Mouse (Mus musculus) midbrain, embryonic 13.5 days (tissue): ENCODE results near the gene Syt16. TPM values are rescaled to one million over a fixed set of nuclear protein-coding genes. Genes with fewer than 3 reads are reported as not detected.

Source experiments
- ATAC-seq: fragments of 200-750 bp; cut with Nextera tagmentation; 2 replicates; pipeline ENCODE4 v1.8.0; 2017; ENCODE audit warnings: mild to moderate bottlenecking, moderate TSS enrichment, moderate library complexity
- H3K27ac ChIP-seq: fragments of 300-500 bp; sonication (generic); 2 replicates; pipeline ENCODE4 v1.5.1; 2015; ENCODE audit warnings: inconsistent platforms, mild to moderate bottlenecking, moderate library complexity
- H3K27me3 ChIP-seq: fragments of 300-500 bp; sonication (generic); 2 replicates; pipeline ENCODE4 v1.6.1; 2015; ENCODE audit warnings: mild to moderate bottlenecking, inconsistent platforms
- H3K36me3 ChIP-seq: fragments of 300-500 bp; sonication (generic); 2 replicates; pipeline ENCODE4 v1.6.1; 2015; ENCODE audit warnings: mild to moderate bottlenecking, inconsistent platforms
- H3K4me1 ChIP-seq: fragments of 300-500 bp; sonication (generic); replicated peaks from 2 replicates; pipeline ENCODE4 v1.6.1; 2015; ENCODE audit warnings: inconsistent platforms
- H3K4me2 ChIP-seq: fragments of 300-500 bp; sonication (generic); replicated peaks from 2 replicates; pipeline ENCODE4 v1.6.1; 2015; ENCODE audit warnings: moderate library complexity, mild to moderate bottlenecking, inconsistent platforms
- H3K4me3 ChIP-seq: fragments of 300-500 bp; sonication (generic); replicated peaks from 2 replicates; pipeline ENCODE4 v1.5.1; 2015; ENCODE audit warnings: mild to moderate bottlenecking, inconsistent platforms
- H3K9ac ChIP-seq: fragments of 300-500 bp; sonication (generic); replicated peaks from 2 replicates; pipeline ENCODE4 v1.6.1; 2015; ENCODE audit warnings: mild to moderate bottlenecking, inconsistent platforms
- H3K9me3 ChIP-seq: fragments of 300-500 bp; sonication (generic); 2 replicates; pipeline ENCODE4 v1.6.1; 2016; ENCODE audit warnings: mild to moderate bottlenecking, inconsistent platforms
- WGBS: fragments of 180-500 bp; shearing (Covaris S2); methylation state at CpG from one replicate; pipeline ENCODE4 v1.1.7; 2015; 5-methylcytosine and 5-hydroxymethylcytosine counted together
- polyA plus RNA-seq: library from polyadenylated mRNA; unstranded; fragments of >200 nt; fragmentation: Nextera tagmentation; extraction: Ambion mirVana; gene quantifications from 2 replicates; pipeline ENCODE4 v1.2.1, GENCODE M21; 2015

Gene Syt16
- polyA plus RNA-seq, 1 experiment from 2014 or later = 45.2 TPM

GRCm38 (mm10) chr12:73974584-73974983 lies 22.9 kb upstream of the Syt16 start:
- Histone ChIP-seq H3K9ac (no peak overlapping the region), H3K27ac (no peak overlapping the region), H3K27me3 (no peaks in the 10 kb centered on the region), H3K4me3 (no peak overlapping the region), H3K4me1 (no peaks in the 10 kb centered on the region), H3K36me3 (peaks cover 87% of the 10 kb centered on the region), H3K4me2 (no peak overlapping the region), H3K9me3 (0 out of 2 replicates have a peak, but pooled peaks cover 5% of the 10 kb centered on the region)
- ATAC-seq = no peak
- 97% methylated on average over 6 of the region's 6 CpGs for WGBS

- Histone ChIP-seq H3K36me3 (peaks cover 78% of the 10 kb centered on the region), H3K4me3 (no peak overlapping the region), H3K9me3 (no peaks in the 10 kb centered on the region), H3K27ac (no peak overlapping the region), H3K4me2 (no peak overlapping the region), H3K27me3 (no peaks in the 10 kb centered on the region), H3K4me1 (no peaks in the 10 kb centered on the region), H3K9ac (no peak overlapping the region)
- 95% methylated on average over 3 of the region's 3 CpGs for WGBS
- ATAC-seq = no peak
These were observed 19.3 kb upstream of the Syt16 start for GRCm38 (mm10) chr12:73978144-73978543.

GRCm38 (mm10) chr12:73979667-73980066 lies 17.8 kb upstream of the Syt16 start:
- no peak overlapping the region for H3K9ac ChIP-seq
- H3K4me2 ChIP-seq = no peak overlapping the region
- H3K4me1 ChIP-seq = no peaks in the 10 kb centered on the region
- H3K36me3 ChIP-seq = peaks cover 79% of the 10 kb centered on the region
- no peak overlapping the region for H3K27ac ChIP-seq
- no peak overlapping the region for H3K4me3 ChIP-seq
- ATAC-seq = no peak
- H3K27me3 ChIP-seq = no peaks in the 10 kb centered on the region
- 90% methylated on average over 5 of the region's 5 CpGs for WGBS
- H3K9me3 ChIP-seq = no peaks in the 10 kb centered on the region

- no peaks in the 10 kb centered on the region for H3K27me3 ChIP-seq
- ATAC-seq = peak; percentile 82
- no peak overlapping the region for H3K9ac ChIP-seq
- WGBS = 65% methylated on average over 14 of the region's 14 CpGs
- H3K27ac ChIP-seq = no peak overlapping the region
- H3K9me3 ChIP-seq = no peaks in the 10 kb centered on the region
- no peak overlapping the region for H3K4me2 ChIP-seq
- H3K4me3 ChIP-seq = no peak overlapping the region
- no peaks in the 10 kb centered on the region for H3K4me1 ChIP-seq
- peaks cover 74% of the 10 kb centered on the region for H3K36me3 ChIP-seq
These were observed 14.9 kb upstream of the Syt16 start for GRCm38 (mm10) chr12:73982533-73982932.

GRCm38 (mm10) chr12:73986299-73986698 lies 11.2 kb upstream of the Syt16 start:
- Histone ChIP-seq H3K4me2 (no peak overlapping the region), H3K36me3 (peaks cover 40% of the 10 kb centered on the region), H3K27ac (no peak overlapping the region), H3K27me3 (no peaks in the 10 kb centered on the region), H3K4me3 (no peak overlapping the region), H3K9me3 (no peaks in the 10 kb centered on the region), H3K4me1 (no peaks in the 10 kb centered on the region), H3K9ac (no peak overlapping the region)
- no peak for ATAC-seq
- WGBS = 85% methylated on average over 7 of the region's 7 CpGs

GRCm38 (mm10) chr12:73988393-73989008 lies 9.0 kb upstream of the Syt16 start:
- Histone ChIP-seq H3K9ac (no peak overlapping the region), H3K27me3 (no peaks in the 10 kb centered on the region), H3K4me3 (no peak overlapping the region), H3K27ac (no peak overlapping the region), H3K4me2 (no peak overlapping the region), H3K4me1 (no peaks in the 10 kb centered on the region), H3K9me3 (no peaks in the 10 kb centered on the region), H3K36me3 (peaks cover 26% of the 10 kb centered on the region)
- no peak for ATAC-seq
- WGBS = 86% methylated on average over 4 of the region's 4 CpGs

GRCm38 (mm10) chr12:73989594-73989993 lies 7.9 kb upstream of the Syt16 start:
- H3K36me3 ChIP-seq = peaks cover 19% of the 10 kb centered on the region
- no peak overlapping the region for H3K4me2 ChIP-seq
- H3K9me3 ChIP-seq = no peaks in the 10 kb centered on the region
- H3K27me3 ChIP-seq = no peaks in the 10 kb centered on the region
- H3K9ac ChIP-seq = no peak overlapping the region
- H3K4me3 ChIP-seq = no peak overlapping the region
- no peak for ATAC-seq
- H3K27ac ChIP-seq = no peak overlapping the region
- H3K4me1 ChIP-seq = no peaks in the 10 kb centered on the region

GRCm38 (mm10) chr12:73996906-73997296 lies 560 bp upstream of the Syt16 start:
- H3K9ac ChIP-seq = peak overlapping the region; percentile 86
- H3K36me3 ChIP-seq = no peaks in the 10 kb centered on the region
- peak overlapping the region; percentile 77 for H3K27ac ChIP-seq
- H3K27me3 ChIP-seq = peaks cover 5% of the 10 kb centered on the region
- H3K9me3 ChIP-seq = no peaks in the 10 kb centered on the region
- peaks cover 15% of the 10 kb centered on the region; the same call in 1 of the 2 replicates for H3K4me1 ChIP-seq
- 50% methylated on average over 12 of the region's 12 CpGs for WGBS
- ATAC-seq = peak; percentile 12; the same call in 1 of the 2 replicates
- peak overlapping the region; percentile 81 for H3K4me2 ChIP-seq
- peak overlapping the region; percentile 65 for H3K4me3 ChIP-seq

- Histone ChIP-seq H3K4me2 (peak overlapping the region; percentile 81), H3K27ac (0 out of 2 replicates have a peak overlapping the region, but pooled peaks have one; percentile 77), H3K9ac (peak overlapping the region; percentile 86), H3K36me3 (no peaks in the 10 kb centered on the region), H3K4me1 (peaks cover 15% of the 10 kb centered on the region; the same call in 1 of the 2 replicates), H3K9me3 (no peaks in the 10 kb centered on the region), H3K27me3 (peaks cover 5% of the 10 kb centered on the region), H3K4me3 (peak overlapping the region; percentile 65)
- WGBS = 32% methylated on average over 5 of the region's 5 CpGs
- ATAC-seq = peak; percentile 62
These were observed 631 bp downstream of the Syt16 start for GRCm38 (mm10) chr12:73998128-73998456.

- no peak overlapping the region for H3K27ac ChIP-seq
- WGBS = 92% methylated on average over 9 of the region's 9 CpGs
- no peaks in the 10 kb centered on the region for H3K9me3 ChIP-seq
- peaks cover 10% of the 10 kb centered on the region; the same call in 1 of the 2 replicates for H3K4me1 ChIP-seq
- no peak for ATAC-seq
- H3K4me3 ChIP-seq = no peak overlapping the region
- no peaks in the 10 kb centered on the region for H3K36me3 ChIP-seq
- H3K27me3 ChIP-seq = peaks cover 5% of the 10 kb centered on the region; the same call in 1 of the 2 replicates
- H3K9ac ChIP-seq = no peak overlapping the region
- H3K4me2 ChIP-seq = no peak overlapping the region
These were observed 5.0 kb downstream of the Syt16 start for GRCm38 (mm10) chr12:74002449-74002848.

GRCm38 (mm10) chr12:74009448-74009911 lies 12.0 kb downstream of the Syt16 start:
- Histone ChIP-seq H3K27me3 (no peaks in the 10 kb centered on the region), H3K4me1 (peaks cover 4% of the 10 kb centered on the region; the same call in 1 of the 2 replicates), H3K4me2 (no peak overlapping the region), H3K27ac (no peak overlapping the region), H3K4me3 (no peak overlapping the region), H3K9ac (no peak overlapping the region), H3K36me3 (no peaks in the 10 kb centered on the region), H3K9me3 (no peaks in the 10 kb centered on the region)
- 26% methylated on average over 8 of the region's 8 CpGs for WGBS
- ATAC-seq = peak; percentile 68

- WGBS = under 1% methylated on average over 6 of the region's 6 CpGs
- peak; percentile 79 for ATAC-seq
- H3K27ac ChIP-seq = no peak overlapping the region
These were observed 16.3 kb downstream of the Syt16 start for GRCm38 (mm10) chr12:74013739-74014138.

More at GRCm38 (mm10) chr12:74013739-74014138, 16.3 kb downstream of the Syt16 start:
- Histone ChIP-seq H3K4me3 (no peak overlapping the region), H3K9me3 (no peaks in the 10 kb centered on the region), H3K4me1 (peaks cover 4% of the 10 kb centered on the region; the same call in 1 of the 2 replicates), H3K27me3 (no peaks in the 10 kb centered on the region), H3K36me3 (no peaks in the 10 kb centered on the region), H3K4me2 (no peak overlapping the region), H3K9ac (no peak overlapping the region)
